In the genomic region with DNA sequence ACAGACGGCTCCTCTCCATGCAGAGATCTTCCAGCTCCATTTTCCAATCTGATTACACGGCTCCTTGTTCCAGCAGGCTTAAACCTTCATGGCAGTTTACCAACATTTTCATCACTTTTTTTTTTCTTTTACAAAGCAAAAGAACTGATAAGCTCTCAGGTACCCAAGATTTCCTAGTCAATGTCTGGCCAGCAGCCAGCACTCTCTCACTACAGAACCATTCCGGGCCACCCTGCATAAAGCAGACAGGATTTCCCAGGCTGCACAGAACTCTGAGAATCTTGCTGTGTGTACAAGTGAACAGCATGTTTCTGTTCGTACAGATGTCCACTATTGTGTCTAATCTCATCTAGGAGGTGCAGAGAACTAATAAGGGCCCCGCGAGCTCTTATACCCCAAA, we compare ENCODE assay signal across 12 mouse cellular contexts. TPM values are rescaled to one million over a fixed set of nuclear protein-coding genes. Genes with fewer than 3 reads are reported as not detected.
DNase-seq lines count a peak whose midpoint lies in the region; ATAC-seq and TF ChIP-seq lines count a peak whose summit lies in the region.
"Had no signal": no experiment of that assay in that cellular context is flagged by ENCODE, and none has a peak within 500 bp of the region (broad histone marks: within the 10 kb centered on the region; RNA-seq: fewer than 3 reads in every experiment).

No protein-coding gene starts in this region.

- peaks cover 63% of the 10 kb centered on the region for H3K4me1 ChIP-seq in heart, embryonic 10.5 days
- no peaks in the 10 kb centered on the region for H3K4me1 ChIP-seq in liver, postnatal 0 days (ENCODE audit: insufficient read depth)
- H3K4me1 ChIP-seq in forebrain, embryonic 15.5 days, result peaks cover 56% of the 10 kb centered on the region
- H3K4me1 ChIP-seq in midbrain, embryonic 16.5 days (ENCODE audit: control insufficient read depth, insufficient read depth, low read length), result peaks cover 41% of the 10 kb centered on the region

- H3K4me3 ChIP-seq in heart, embryonic 10.5 days, result peak overlapping the region; percentile 24; the same call in 1 of the 2 replicates
- H3K4me3 ChIP-seq in liver, postnatal 0 days (ENCODE audit: low read depth, low read length), result no peak overlapping the region
- H3K4me3 ChIP-seq in forebrain, embryonic 15.5 days, result no peak overlapping the region
- no peak overlapping the region for H3K4me3 ChIP-seq in midbrain, embryonic 16.5 days (ENCODE audit: low read depth, low read length)

- H3K9me3 ChIP-seq in heart, embryonic 10.5 days, result no peaks in the 10 kb centered on the region
- no peaks in the 10 kb centered on the region for H3K9me3 ChIP-seq in liver, postnatal 0 days (ENCODE audit: low read length)
- H3K9me3 ChIP-seq in forebrain, embryonic 15.5 days, result no peaks in the 10 kb centered on the region
- H3K9me3 ChIP-seq in midbrain, embryonic 16.5 days (replicated peaks; ENCODE audit: control insufficient read depth, low read length, poor library complexity, severe bottlenecking), result no peaks in the 10 kb centered on the region

- H3K36me3 ChIP-seq in heart, embryonic 10.5 days, result no peaks in the 10 kb centered on the region
- H3K36me3 ChIP-seq in liver, postnatal 0 days (replicated peaks; ENCODE audit: insufficient read depth, low read length), result no peaks in the 10 kb centered on the region
- no peaks in the 10 kb centered on the region for H3K36me3 ChIP-seq in forebrain, embryonic 15.5 days
- no peaks in the 10 kb centered on the region for H3K36me3 ChIP-seq in midbrain, embryonic 16.5 days (ENCODE audit: control insufficient read depth, insufficient read depth, low read length)

- H3K9ac ChIP-seq in liver, postnatal 0 days (replicated peaks), result no peak overlapping the region
- no peak overlapping the region for H3K9ac ChIP-seq in forebrain, embryonic 15.5 days (replicated peaks)
- H3K9ac ChIP-seq in midbrain, embryonic 16.5 days (ENCODE audit: low read depth, low read length), result no peak overlapping the region; the same call in 1 of the 2 replicates

- WGBS in heart, embryonic 10.5 days, result 48% methylated on average over 6 of the region's 6 CpGs
- WGBS in liver, postnatal 0 days (ENCODE audit: insufficient replicate concordance), result 64% methylated on average over 6 of the region's 6 CpGs
- 13% methylated on average over 6 of the region's 6 CpGs for WGBS in forebrain, embryonic 15.5 days
- WGBS in midbrain, embryonic 16.5 days, result 12% methylated on average over 6 of the region's 6 CpGs

- TF ChIP-seq CTCF in liver, postnatal 0 days (IDR thresholded peaks at IDR 0.05; ENCODE audit: low read depth), result no peak

- no peak for ATAC-seq in liver, postnatal 0 days
- ATAC-seq in forebrain, embryonic 15.5 days (replicated peaks), result no peak
- no peak for ATAC-seq in midbrain, embryonic 16.5 days
- ATAC-seq: Patski had no signal

- H3K4me2 ChIP-seq in liver, postnatal 0 days (ENCODE audit: low read depth, low read length), result peak overlapping the region; percentile 11; the same call in 1 of the 2 replicates
- H3K4me2 ChIP-seq in forebrain, embryonic 15.5 days (replicated peaks), result peak overlapping the region; percentile 1
- peak overlapping the region; percentile 48 for H3K4me2 ChIP-seq in midbrain, embryonic 16.5 days (ENCODE audit: low read length)

- no peaks in the 10 kb centered on the region for H3K27me3 ChIP-seq in heart, embryonic 10.5 days (ENCODE audit: insufficient read depth, poor library complexity, severe bottlenecking)
- no peaks in the 10 kb centered on the region for H3K27me3 ChIP-seq in liver, postnatal 0 days (ENCODE audit: insufficient read depth, low read length)
- H3K27me3 ChIP-seq in forebrain, embryonic 15.5 days, result peaks cover 21% of the 10 kb centered on the region; the same call in 1 of the 2 replicates
- no peaks in the 10 kb centered on the region for H3K27me3 ChIP-seq in midbrain, embryonic 16.5 days (ENCODE audit: control insufficient read depth, insufficient read depth, low read depth, low read length)

- DNase-seq in heart, embryonic 10.5 days (ENCODE audit: low spot score), result no peak
- DNase-seq in heart, adult 18-20 months, result no peak
- DNase-seq in liver, postnatal 0 days, result peak; percentile 28
- DNase-seq in liver, result no peak
- DNase-seq in retina, postnatal 1 day, result no peak
- DNase-seq in left cerebral cortex, adult 11 months (ENCODE audit: low spot score), result no peak
- DNase-seq: embryo, embryonic 11 days; thymus, adult 2 months had no signal

- no peak for TF ChIP-seq EP300 in liver, postnatal 0 days (IDR thresholded peaks at IDR 0.05; ENCODE audit: low read depth)

- H3K27ac ChIP-seq in heart, embryonic 10.5 days, result peak overlapping the region; percentile 72
- H3K27ac ChIP-seq in liver, postnatal 0 days (ENCODE audit: low read depth), result no peak overlapping the region
- no peak overlapping the region for H3K27ac ChIP-seq in forebrain, embryonic 15.5 days (replicated peaks)
- H3K27ac ChIP-seq in midbrain, embryonic 16.5 days (ENCODE audit: low read length), result no peak overlapping the region

RNA-seq across cellular contexts. Expression of a gene that starts 22.0 kb away (rescaled TPM):
- polyA plus RNA-seq in heart, embryonic 10.5 days (2016; fragmentation: Nextera tagmentation; extraction: Ambion mirVana), result 13.1 and 13.8 TPM in 2 replicates
- 1 to 10 TPM; 6.3 to 9.1 TPM for total RNA-seq in heart, adult 18-20 months (2021)
- 0.91 and 1.2 TPM in 2 replicates for polyA plus RNA-seq in liver, postnatal 0 days (2015; fragmentation: Nextera tagmentation; extraction: Ambion mirVana)
- 6.1 and 6.6 TPM in 2 replicates for polyA plus RNA-seq in forebrain, embryonic 15.5 days (2015; fragmentation: Nextera tagmentation; extraction: Ambion mirVana)
- 20.5 and 25.9 TPM in 2 replicates for polyA plus RNA-seq in midbrain, embryonic 16.5 days (2015; fragmentation: Nextera tagmentation; extraction: Ambion mirVana)
- total RNA-seq: megakaryocyte-erythroid progenitor cell, adult 5-6 weeks had no signal
- polyA plus RNA-seq: Patski had no signal
